Mouse (Mus musculus): ENCODE measurements around the gene Lrrc72. TPM values are rescaled to one million over a fixed set of nuclear protein-coding genes. Genes with fewer than 3 reads are reported as not detected.
"Not testable (repeated sequence)": the region's sequence is repeated elsewhere in the genome, so short reads cannot be mapped to it uniquely, and the experiment has no call there.

Lrrc72 gene
- polyA plus RNA-seq, 1 experiment from 2014 or later, result not detected

GRCm38 (mm10) chr12:36216230-36216629 is 37.0 kb downstream of the Lrrc72 start:
- ATAC-seq (replicated peaks), result no peak

DNA sequence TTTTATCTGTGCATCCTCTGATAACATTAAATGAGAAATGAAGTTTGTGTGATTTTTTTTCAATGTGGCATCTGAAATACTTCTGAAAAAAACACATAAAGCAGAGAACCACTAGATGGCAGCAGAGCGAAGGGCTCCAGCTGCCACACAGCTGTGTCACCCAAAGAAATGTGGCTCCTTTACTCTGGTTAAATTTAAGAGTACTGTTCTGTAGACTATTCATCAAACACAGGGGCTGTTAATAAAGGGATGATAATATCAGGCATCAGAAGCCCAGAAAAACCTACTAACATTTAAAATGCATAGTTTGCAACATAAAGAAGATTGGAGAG is 38.1 kb downstream of the Lrrc72 start:
- Histone ChIP-seq H3K4me2 (replicated peaks) (no peak overlapping the region), H3K9me3 (no peaks in the 10 kb centered on the region), H3K4me3 (no peak overlapping the region), H3K9ac (replicated peaks) (no peak overlapping the region), H3K4me1 (no peaks in the 10 kb centered on the region), H3K36me3 (no peaks in the 10 kb centered on the region), H3K27ac (replicated peaks) (no peak overlapping the region), H3K27me3 (no peaks in the 10 kb centered on the region)
- WGBS, result 0% methylated on average over 1 of the region's 1 CpGs
- peak; percentile 85 for ATAC-seq (replicated peaks)

More at GRCm38 (mm10) chr12:36216230-36216629, 37.0 kb downstream of the Lrrc72 start:
- Histone ChIP-seq H3K9me3 (no peaks in the 10 kb centered on the region), H3K4me3 (no peak overlapping the region), H3K27ac (replicated peaks) (no peak overlapping the region), H3K9ac (replicated peaks) (no peak overlapping the region), H3K27me3 (no peaks in the 10 kb centered on the region), H3K36me3 (no peaks in the 10 kb centered on the region), H3K4me1 (no peaks in the 10 kb centered on the region), H3K4me2 (replicated peaks) (no peak overlapping the region)
- 76% methylated on average over 4 of the region's 4 CpGs for WGBS

GRCm38 (mm10) chr12:36214389-36215148 is 38.6 kb downstream of the Lrrc72 start:
- Histone ChIP-seq H3K36me3 (no peaks in the 10 kb centered on the region), H3K9me3 (no peaks in the 10 kb centered on the region), H3K4me1 (no peaks in the 10 kb centered on the region), H3K27me3 (no peaks in the 10 kb centered on the region), H3K9ac (replicated peaks) (no peak overlapping the region), H3K4me3 (no peak overlapping the region), H3K27ac (replicated peaks) (no peak overlapping the region), H3K4me2 (replicated peaks) (no peak overlapping the region)
- 56% methylated on average over 8 of the region's 8 CpGs for WGBS
- ATAC-seq (replicated peaks), result peak; percentile 62; the same call in 1 of the 2 replicates

GRCm38 (mm10) chr12:36210096-36210495 is 43.1 kb downstream of the Lrrc72 start:
- Histone ChIP-seq H3K27ac (replicated peaks) (no peak overlapping the region), H3K27me3 (no peaks in the 10 kb centered on the region), H3K4me3 (no peak overlapping the region), H3K9me3 (no peaks in the 10 kb centered on the region), H3K4me2 (replicated peaks) (no peak overlapping the region), H3K36me3 (no peaks in the 10 kb centered on the region), H3K4me1 (peaks cover 9% of the 10 kb centered on the region), H3K9ac (replicated peaks) (no peak overlapping the region)
- 56% methylated on average over 4 of the region's 4 CpGs for WGBS
- no peak for ATAC-seq (replicated peaks)

GRCm38 (mm10) chr12:36208456-36208855 is 44.7 kb downstream of the Lrrc72 start:
- peak overlapping the region; percentile 14; the same call in 1 of the 2 replicates for H3K4me3 ChIP-seq
- no peak overlapping the region for H3K27ac ChIP-seq (replicated peaks)
- peak overlapping the region; percentile 13; the same call in 1 of the 2 replicates for H3K4me2 ChIP-seq (replicated peaks)
- H3K9ac ChIP-seq (replicated peaks), result no peak overlapping the region
- no peaks in the 10 kb centered on the region for H3K9me3 ChIP-seq
- ATAC-seq (replicated peaks), result no peak; the same call in 1 of the 2 replicates
- H3K4me1 ChIP-seq, result peaks cover 9% of the 10 kb centered on the region
- H3K27me3 ChIP-seq, result no peaks in the 10 kb centered on the region
- H3K36me3 ChIP-seq, result no peaks in the 10 kb centered on the region
- whole genome bisulfite sequencing, result 49% methylated on average over 19 of the region's 19 CpGs

- Histone ChIP-seq H3K9me3 (no peaks in the 10 kb centered on the region), H3K4me3 (no peak overlapping the region), H3K9ac (replicated peaks) (no peak overlapping the region), H3K4me1 (peaks cover 9% of the 10 kb centered on the region), H3K27me3 (no peaks in the 10 kb centered on the region), H3K4me2 (replicated peaks) (peak overlapping the region; percentile 23), H3K27ac (replicated peaks) (0 out of 2 replicates have a peak overlapping the region, but pooled peaks have one; percentile 24), H3K36me3 (no peaks in the 10 kb centered on the region)
- 65% methylated on average over 7 of the region's 7 CpGs for WGBS
- no peak for ATAC-seq (replicated peaks)
Measured at GRCm38 (mm10) chr12:36207800-36208148, 45.4 kb downstream of the Lrrc72 start.

- no peaks in the 10 kb centered on the region for H3K9me3 ChIP-seq
- H3K4me3 ChIP-seq, result no peak overlapping the region
- H3K9ac ChIP-seq (replicated peaks), result no peak overlapping the region
- H3K36me3 ChIP-seq, result no peaks in the 10 kb centered on the region
- WGBS, result 28% methylated on average over 9 of the region's 9 CpGs
- peak; percentile 94 for ATAC-seq (replicated peaks)
- 0 out of 2 replicates have a peak overlapping the region, but pooled peaks have one; percentile 24 for H3K27ac ChIP-seq (replicated peaks)
- peaks cover 9% of the 10 kb centered on the region for H3K4me1 ChIP-seq
- H3K27me3 ChIP-seq, result no peaks in the 10 kb centered on the region
- peak overlapping the region; percentile 23; the same call in 1 of the 2 replicates for H3K4me2 ChIP-seq (replicated peaks)
Measured at GRCm38 (mm10) chr12:36207072-36207799, 46.0 kb downstream of the Lrrc72 start.

- not testable (repeated sequence) for H3K27ac ChIP-seq (replicated peaks); ATAC-seq (replicated peaks); H3K9me3 ChIP-seq; H3K4me1 ChIP-seq; H3K4me2 ChIP-seq (replicated peaks); H3K36me3 ChIP-seq; H3K9ac ChIP-seq (replicated peaks); H3K27me3 ChIP-seq; H3K4me3 ChIP-seq
- WGBS, result 54% methylated on average over 5 of the region's 5 CpGs
Measured at GRCm38 (mm10) chr12:36205579-36206119, 47.5 kb downstream of the Lrrc72 start.

- H3K9me3 ChIP-seq, result peaks cover 21% of the 10 kb centered on the region
- H3K4me3 ChIP-seq, result no peak overlapping the region
- H3K9ac ChIP-seq (replicated peaks), result no peak overlapping the region
- peaks cover 69% of the 10 kb centered on the region for H3K36me3 ChIP-seq
- no peaks in the 10 kb centered on the region for H3K4me1 ChIP-seq
- H3K27me3 ChIP-seq, result no peaks in the 10 kb centered on the region
- H3K4me2 ChIP-seq (replicated peaks), result no peak overlapping the region
- WGBS, result 93% methylated on average over 7 of the region's 7 CpGs
- no peak for ATAC-seq (replicated peaks)
- no peak overlapping the region for H3K27ac ChIP-seq (replicated peaks)
Measured at GRCm38 (mm10) chr12:36194976-36195375, 58.2 kb downstream of the Lrrc72 start.

GRCm38 (mm10) chr12:36190343-36190742 is 62.9 kb downstream of the Lrrc72 start:
- Histone ChIP-seq H3K27me3 (no peaks in the 10 kb centered on the region), H3K4me3 (no peak overlapping the region), H3K36me3 (peaks cover 66% of the 10 kb centered on the region), H3K4me1 (no peaks in the 10 kb centered on the region), H3K4me2 (replicated peaks) (no peak overlapping the region), H3K9ac (replicated peaks) (no peak overlapping the region), H3K27ac (replicated peaks) (no peak overlapping the region), H3K9me3 (no peaks in the 10 kb centered on the region)
- ATAC-seq (replicated peaks), result no peak
- WGBS, result 85% methylated on average over 5 of the region's 5 CpGs

GRCm38 (mm10) chr12:36189610-36190009 is 63.6 kb downstream of the Lrrc72 start:
- Histone ChIP-seq H3K4me3 (no peak overlapping the region), H3K4me2 (replicated peaks) (no peak overlapping the region), H3K9me3 (no peaks in the 10 kb centered on the region), H3K36me3 (peaks cover 60% of the 10 kb centered on the region), H3K4me1 (no peaks in the 10 kb centered on the region), H3K27ac (replicated peaks) (no peak overlapping the region), H3K27me3 (no peaks in the 10 kb centered on the region), H3K9ac (replicated peaks) (no peak overlapping the region)
- WGBS, result 96% methylated on average over 3 of the region's 3 CpGs
- ATAC-seq (replicated peaks), result no peak

DNA sequence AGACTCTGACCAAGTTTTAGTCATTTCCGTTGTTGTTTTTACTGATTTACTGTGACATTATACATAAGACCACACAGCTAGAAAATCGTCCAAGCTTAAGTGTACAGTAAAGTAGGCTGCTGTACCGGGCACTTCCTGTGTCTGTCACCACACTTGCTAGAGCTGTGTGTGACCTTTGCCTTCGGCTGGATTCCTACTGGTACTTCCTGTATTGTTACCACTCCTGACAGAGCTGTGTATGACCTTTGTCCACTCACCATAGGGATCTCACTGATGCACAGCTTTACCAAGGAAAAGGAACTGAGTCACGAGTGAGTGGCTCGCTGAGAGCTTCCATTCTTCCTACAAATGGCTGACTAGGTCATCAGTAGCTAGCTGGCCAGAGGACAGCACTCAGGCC is 66.1 kb downstream of the Lrrc72 start:
- no peak overlapping the region for H3K4me3 ChIP-seq
- H3K9me3 ChIP-seq, result no peaks in the 10 kb centered on the region
- H3K4me2 ChIP-seq (replicated peaks), result no peak overlapping the region
- H3K9ac ChIP-seq (replicated peaks), result no peak overlapping the region
- WGBS, result 88% methylated on average over 6 of the region's 6 CpGs
- peaks cover 63% of the 10 kb centered on the region for H3K36me3 ChIP-seq
- H3K4me1 ChIP-seq, result no peaks in the 10 kb centered on the region
- no peak overlapping the region for H3K27ac ChIP-seq (replicated peaks)
- no peaks in the 10 kb centered on the region for H3K27me3 ChIP-seq
- ATAC-seq (replicated peaks), result no peak
